Mouse (Mus musculus): ENCODE measurements around the gene Iqcf5.

Iqcf5 gene

DNA sequence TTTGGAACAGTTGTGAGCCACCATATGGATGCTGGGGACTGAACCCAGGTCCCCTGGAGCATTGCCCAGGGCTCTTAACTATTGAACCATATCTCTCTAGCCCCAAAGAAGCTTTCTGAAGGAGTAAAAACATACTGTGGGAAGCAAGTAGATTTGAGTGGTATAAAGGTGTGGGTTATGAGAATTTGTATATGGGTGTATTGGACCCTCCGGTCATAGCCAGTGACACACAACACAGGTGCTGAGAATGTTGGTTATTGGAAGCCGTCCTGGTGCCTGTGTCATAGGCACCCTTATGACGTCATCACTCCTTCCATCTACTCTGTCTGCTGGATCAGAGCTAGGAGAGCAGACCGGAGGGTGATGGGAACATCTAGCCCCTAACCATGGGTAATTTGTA, at the start of gene Iqcf5:
TSS of gene Iqcf5 (plus strand) at position 301 of the 400 bp plus-strand sequence.
- DNase-seq (ENCODE audit: low spot score in 2 of 2) = no peak

- peak; percentile 86 to 88 for DNase-seq (ENCODE audit: low spot score in 2 of 2)
Observed at GRCm38 (mm10) chr9:106464751-106465541, 49.4 kb upstream of the Iqcf5 start.

DNA sequence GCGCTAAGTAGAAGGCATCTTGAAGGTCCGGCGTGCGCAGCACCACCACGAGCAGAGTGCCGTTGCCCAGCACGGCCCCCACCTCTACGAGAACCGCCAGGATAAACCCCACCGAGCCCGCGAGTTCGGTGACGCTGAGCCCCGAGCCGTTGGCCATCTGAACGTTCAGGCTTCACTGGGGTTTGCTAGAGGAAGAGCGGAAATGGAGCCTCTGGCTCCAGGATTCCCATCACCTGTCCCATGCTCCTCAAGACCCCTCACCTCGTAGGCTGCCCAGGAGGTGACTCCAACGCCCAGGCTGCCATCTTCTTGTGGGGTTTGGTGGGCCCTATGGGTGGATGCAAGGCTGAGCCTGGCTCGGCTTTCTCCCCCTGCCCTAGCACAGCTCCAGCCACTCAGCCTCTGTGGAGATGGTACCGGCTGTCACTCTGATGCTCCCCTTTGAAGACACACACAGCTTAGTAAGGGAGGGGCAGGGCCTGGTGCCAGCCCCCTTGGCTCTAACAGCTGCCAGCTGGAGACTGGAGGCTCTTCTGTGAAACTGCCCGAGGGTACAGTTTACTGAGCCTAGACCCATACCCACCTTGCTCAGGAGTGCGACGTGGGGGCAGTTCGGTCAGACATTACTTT, 48.7 kb upstream of the Iqcf5 start, which contains the start of gene Gpr62:
TSS of gene Gpr62 (minus strand) at position 368 of the 630 bp plus-strand sequence.
- peak; percentile 71 to 76 for DNase-seq (ENCODE audit: low spot score in 2 of 2)

DNA sequence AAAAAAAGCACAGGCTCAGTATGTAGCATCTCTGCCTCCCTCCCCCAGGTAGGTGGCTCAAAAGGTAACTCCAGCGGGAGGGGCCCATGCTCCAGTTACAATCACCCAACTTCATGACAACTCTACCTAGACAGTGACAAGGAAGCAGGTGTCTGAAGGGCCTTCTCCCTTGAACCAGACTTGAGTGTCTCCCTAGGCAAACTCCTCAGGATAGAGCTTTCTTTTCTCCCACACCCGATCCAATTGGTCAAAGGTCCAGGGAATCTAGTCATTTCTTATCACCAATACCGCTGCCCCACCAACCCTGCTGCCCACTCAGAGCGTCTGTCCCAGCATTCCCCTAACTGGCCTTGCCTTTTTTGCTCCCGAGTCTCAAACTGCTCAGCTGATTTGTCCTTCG, 47.7 kb upstream of the Iqcf5 start:
- no peak for DNase-seq (ENCODE audit: low spot score in 2 of 2)

- DNase-seq (ENCODE audit: low spot score in 2 of 2) = no peak
Observed at GRCm38 (mm10) chr9:106467746-106468145, 46.6 kb upstream of the Iqcf5 start.

DNA sequence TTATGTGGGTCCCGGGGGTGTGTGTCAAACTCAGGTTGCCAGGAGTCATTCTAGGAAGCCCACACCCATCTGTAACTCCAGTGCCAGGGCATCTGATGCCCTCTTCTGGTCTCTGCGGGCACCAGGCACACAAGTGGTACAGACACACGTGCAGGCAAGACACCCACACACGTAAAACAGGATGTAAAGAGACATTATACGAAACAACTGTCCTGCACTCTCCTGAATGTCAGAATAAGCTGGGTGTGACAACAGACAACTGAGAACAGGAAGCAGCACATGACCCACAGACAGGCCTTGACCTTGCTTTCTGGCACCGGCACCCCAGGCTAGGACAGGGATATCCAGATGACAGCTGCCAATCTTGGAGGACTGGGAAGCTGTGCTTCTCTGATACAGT, 45.1 kb upstream of the Iqcf5 start:
- DNase-seq (ENCODE audit: low spot score in 2 of 2) = no peak

DNA sequence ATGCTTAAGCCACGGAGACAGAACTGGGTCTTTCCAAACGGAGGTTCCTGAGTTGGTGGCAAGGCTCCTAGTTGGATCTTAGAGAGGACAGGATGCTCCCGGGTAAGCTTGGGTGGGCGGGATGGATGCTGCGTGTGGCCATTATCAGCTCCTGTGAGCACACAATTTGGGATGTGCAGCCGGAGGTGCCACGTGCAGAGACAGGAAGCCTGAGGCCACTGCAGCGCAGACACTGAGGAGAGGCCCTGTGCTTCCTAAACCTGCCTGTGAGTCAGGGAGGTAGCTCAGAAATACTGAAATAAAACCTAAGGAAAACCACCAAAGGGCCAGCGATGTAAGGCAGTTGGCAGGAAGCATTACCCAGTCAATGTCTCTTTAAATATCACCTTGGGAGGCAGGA, 44.6 kb upstream of the Iqcf5 start:
- peak in 1 of 2 experiments; percentile 17 for DNase-seq (ENCODE audit: low spot score in 2 of 2)

GRCm38 (mm10) chr9:106470991-106471750, 43.2 kb upstream of the Iqcf5 start:
- peak in 1 of 2 experiments; percentile 22 for DNase-seq (ENCODE audit: low spot score in 2 of 2)

DNA sequence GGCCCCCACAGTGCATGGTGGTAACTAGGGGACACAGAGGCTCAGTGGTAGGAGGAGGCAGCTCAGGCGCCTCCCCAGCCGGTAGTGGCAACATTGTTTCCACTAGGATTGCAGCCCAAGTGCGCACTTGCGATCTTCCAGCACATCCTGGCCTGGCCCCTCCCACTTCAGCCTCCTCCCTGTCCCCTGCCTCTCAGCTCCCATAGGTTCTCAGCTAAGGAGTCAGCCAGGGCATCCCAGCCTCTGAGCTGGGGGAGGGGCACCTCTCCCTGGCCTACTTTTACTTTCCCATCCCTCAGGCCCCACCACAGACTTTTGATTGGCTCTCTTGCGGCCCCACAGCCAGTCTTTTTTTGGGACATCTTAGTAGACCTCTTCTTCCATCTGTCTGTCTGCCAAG, 42.5 kb upstream of the Iqcf5 start:
- peak; percentile 64 to 67 for DNase-seq (ENCODE audit: low spot score in 2 of 2)

GRCm38 (mm10) chr9:106472321-106472720, 42.1 kb upstream of the Iqcf5 start:
- peak in 1 of 2 experiments; percentile 18 for DNase-seq (ENCODE audit: low spot score in 2 of 2)

GRCm38 (mm10) chr9:106473081-106473752, 41.2 kb upstream of the Iqcf5 start:
- DNase-seq (ENCODE audit: low spot score in 2 of 2) = peak; percentile 26 to 35

DNA sequence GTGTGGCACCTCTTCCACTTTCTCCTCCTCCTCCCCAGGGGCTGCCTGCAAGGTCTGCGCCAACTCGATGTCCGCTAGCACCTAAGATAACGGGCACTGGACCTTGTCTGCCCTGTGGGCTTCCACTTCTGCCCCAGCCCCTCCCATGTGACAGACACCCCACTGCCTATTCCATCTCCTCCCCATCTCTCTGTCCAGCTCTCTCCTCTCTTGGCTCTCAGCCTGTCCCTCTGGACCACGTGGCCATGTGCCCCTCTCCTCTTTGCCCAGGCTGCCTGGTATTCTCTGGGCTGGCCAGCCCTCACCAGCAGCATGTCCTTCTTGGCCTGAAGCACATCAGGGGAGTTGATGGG, 40.6 kb upstream of the Iqcf5 start:
- peak in 1 of 2 experiments; percentile 30 for DNase-seq (ENCODE audit: low spot score in 2 of 2)

GRCm38 (mm10) chr9:106474456-106474855, 39.9 kb upstream of the Iqcf5 start:
- DNase-seq (ENCODE audit: low spot score in 2 of 2) = peak; percentile 40 to 62

- DNase-seq (ENCODE audit: low spot score in 2 of 2) = peak; percentile 31 to 41
Observed at GRCm38 (mm10) chr9:106475046-106475445, 39.3 kb upstream of the Iqcf5 start.

DNA sequence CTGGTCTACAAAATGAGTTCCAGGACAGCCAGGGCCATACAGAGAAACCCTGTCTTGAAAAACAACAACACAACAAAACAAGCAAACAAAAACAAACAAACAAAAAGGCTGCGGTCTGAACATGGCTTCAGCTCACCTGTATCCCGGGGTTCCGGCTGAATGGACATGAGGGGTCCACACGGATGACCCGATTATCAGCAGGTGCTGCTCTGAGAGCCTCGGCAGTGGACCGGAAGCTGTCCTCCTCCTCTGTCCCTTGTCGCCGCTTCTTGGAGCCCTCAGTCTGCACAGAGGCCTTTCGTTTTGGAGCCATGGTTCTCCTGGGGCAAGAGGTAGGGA, 38.7 kb upstream of the Iqcf5 start, which contains the start of gene Rrp9:
TSS of gene Rrp9 (plus strand) at position 301 of the 339 bp plus-strand sequence.
- DNase-seq (ENCODE audit: low spot score in 2 of 2) = peak; percentile 27 to 37

DNA sequence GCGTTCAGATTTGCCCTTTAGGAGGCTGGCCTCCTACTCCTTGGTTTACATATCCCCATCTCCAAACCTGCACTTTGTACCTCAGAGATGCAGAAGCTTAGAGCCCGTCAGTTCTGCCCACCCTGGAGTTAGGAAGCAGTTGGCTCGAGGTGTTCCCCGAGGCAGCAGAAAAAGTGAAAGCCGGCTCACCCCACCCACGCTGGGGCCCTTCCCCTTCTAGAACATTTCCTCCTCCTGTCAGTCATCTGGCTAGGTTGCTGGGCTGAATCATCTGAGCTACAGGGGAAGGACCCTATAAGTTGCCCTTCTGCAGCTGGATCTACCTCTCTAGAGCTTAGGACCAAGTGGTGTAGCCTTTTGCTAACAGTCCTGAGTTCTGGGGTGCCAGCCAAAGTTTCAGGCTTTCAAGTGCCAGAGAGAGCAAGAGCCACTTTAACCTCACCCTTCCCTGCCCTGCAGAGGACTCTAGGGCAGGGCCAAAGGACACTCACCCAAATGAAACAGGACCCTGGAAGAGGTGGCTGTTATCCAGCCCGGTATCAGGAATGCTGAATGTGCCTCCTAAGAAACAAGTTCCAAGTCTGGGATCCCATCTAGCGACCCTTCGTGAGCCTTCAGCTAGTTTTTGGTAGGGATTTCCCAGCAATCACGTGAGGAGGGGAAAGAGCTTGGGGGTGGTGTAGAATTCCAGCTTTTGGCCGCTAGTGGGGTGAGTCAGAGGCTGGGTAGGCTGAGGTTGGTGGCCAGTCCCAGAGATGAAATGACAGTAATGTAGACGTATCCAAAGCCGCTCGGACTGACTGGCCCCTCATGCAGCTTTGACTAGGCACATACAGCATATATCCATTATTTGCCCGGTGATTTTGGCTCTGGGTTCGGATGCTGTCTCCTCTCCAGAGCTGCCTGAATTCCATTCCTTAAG, 38.1 kb upstream of the Iqcf5 start:
- DNase-seq (ENCODE audit: low spot score in 2 of 2) = peak; percentile 46 to 49

GRCm38 (mm10) chr9:106476924-106477484, 37.4 kb upstream of the Iqcf5 start, which contains the start of gene Parp3:
Gene Parp3, minus strand, starts transcription at chr9:106476949.
- peak; percentile 100 for DNase-seq (ENCODE audit: low spot score in 2 of 2)

- peak; percentile 25 to 27 for DNase-seq (ENCODE audit: low spot score in 2 of 2)
Observed at GRCm38 (mm10) chr9:106477649-106478048, 36.7 kb upstream of the Iqcf5 start.

DNA sequence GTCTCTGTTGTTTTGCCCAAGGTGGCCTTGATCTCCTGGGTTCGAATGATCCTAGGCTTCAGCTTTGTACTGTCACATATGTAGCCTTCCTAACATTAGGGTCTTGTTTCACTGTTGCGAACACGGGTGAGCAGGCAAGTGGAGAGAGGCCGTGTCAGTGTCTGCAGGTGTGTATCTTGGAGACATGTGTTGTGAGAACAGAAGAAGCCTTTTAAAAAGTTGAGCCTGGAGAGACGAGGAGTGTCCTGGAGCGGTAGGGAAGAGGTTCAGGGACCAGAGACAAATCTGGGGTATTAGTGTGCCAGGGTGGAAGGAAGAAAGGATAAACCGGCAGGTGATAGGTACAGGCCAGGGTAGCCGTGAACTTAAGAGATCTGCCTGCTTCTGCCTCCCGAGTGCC, 36.3 kb upstream of the Iqcf5 start:
- DNase-seq (ENCODE audit: low spot score in 2 of 2) = peak in 1 of 2 experiments; percentile 22

GRCm38 (mm10) chr9:106480541-106480940, 33.8 kb upstream of the Iqcf5 start:
- peak in 1 of 2 experiments; percentile 20 for DNase-seq (ENCODE audit: low spot score in 2 of 2)
